Mouse (Mus musculus) right cerebral cortex, postnatal 14 days (tissue): Measurements from ENCODE around the gene Jun.

ENCODE experiments used
- DNase-seq: peaks from one replicate; pipeline ENCODE4 v3.0.0; 2022

Jun gene

DNA sequence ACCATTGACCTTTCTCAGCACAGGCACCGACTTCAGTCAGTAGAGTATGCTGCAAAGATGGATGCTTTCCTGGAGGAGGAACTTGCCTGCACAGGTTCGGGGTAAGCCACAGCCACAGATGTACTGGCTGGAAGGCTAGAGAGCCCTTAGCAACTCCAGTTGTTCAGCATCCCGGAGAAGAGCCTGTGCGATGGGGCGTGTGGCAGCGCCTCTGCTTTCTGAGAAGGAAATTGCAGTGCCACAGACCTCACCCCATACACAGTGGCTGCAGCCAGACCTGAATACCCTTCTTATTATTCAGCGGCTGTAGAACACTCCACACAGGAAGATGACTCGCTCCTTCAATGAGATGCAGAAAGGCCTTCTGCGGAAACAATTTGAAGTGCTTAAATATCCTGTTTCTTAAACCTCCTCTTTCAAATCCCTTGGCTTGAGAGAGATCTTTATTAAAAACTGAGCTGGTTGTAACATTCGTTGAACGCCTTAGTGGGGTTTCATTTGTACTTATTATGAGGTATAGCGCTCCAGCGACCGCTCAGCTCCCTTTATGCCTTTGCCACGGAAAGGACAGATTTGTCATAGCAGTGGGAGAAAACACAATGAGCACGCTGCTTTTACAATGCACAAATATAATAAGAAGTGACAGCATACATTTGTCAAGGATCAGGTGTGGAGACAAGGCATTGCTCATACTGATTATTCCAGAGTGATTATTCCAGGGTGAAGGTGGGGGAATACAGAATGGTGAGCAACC, 26.0 kb downstream of the Jun start:
- no peak for DNase-seq

GRCm38 (mm10) chr4:95023350-95023953, 28.6 kb downstream of the Jun start:
- DNase-seq: no peak

GRCm38 (mm10) chr4:95021649-95022637, 30.1 kb downstream of the Jun start:
- DNase-seq: no peak

DNA sequence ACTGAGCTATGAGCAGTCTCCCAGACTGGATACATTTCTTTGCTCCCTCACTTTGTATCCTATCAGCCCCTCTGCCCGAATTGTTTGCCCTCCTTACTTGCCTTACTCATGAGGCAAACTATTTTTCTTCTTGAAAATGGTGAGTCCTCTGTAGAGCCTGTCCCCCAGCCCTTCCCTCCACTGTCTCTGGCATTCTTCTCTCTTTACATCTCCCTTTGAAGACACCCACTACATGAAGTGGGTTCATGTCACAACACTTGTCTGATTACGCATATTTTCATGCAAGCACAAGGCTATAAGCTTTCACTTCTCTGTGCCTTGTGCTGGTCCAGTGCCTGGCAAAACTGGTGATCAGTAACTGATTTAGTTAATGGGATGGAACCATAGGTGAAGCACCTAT, 31.8 kb downstream of the Jun start:
- no peak for DNase-seq

- DNase-seq: no peak
These were observed 33.8 kb downstream of the Jun start for GRCm38 (mm10) chr4:95018221-95018620.

DNA sequence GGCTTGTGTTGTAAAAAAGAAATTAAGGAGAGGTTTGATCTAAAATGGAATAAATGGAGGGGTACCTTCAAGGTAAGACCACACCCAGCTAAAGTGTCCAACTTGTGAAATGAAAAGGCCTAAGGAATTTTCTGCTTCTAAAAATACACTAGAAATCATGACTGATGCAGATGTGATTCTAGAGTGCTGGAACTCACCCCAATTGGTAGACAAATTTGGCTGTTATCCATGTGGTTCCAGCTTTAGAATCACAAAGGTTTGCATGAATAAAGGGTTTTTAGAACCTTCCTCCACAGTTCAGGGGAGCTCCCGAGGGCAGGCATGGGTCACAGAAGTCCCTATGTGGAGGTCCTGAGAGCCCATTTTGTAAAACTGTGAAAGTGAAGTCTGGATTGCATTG, 39.3 kb downstream of the Jun start:
- DNase-seq: no peak

DNA sequence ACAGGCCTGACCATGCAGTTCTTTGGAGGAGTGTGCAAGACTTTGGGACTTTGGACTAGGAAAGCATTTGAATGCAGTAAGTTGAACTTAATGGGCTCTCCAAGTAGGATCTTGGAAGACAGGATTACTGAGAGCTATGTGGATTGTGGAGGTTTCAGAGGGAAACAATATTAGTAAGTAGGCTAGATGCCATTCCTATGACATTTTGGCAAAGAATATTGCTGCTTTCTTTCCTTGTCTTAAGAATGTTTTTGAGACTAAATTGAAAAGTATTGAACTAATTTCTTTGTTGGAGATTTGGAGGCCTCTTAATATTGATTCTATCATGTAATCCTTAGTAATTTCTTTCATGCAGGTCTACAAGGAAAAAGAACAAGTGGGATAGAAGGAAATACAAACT, 39.8 kb downstream of the Jun start:
- DNase-seq: no peak

DNA sequence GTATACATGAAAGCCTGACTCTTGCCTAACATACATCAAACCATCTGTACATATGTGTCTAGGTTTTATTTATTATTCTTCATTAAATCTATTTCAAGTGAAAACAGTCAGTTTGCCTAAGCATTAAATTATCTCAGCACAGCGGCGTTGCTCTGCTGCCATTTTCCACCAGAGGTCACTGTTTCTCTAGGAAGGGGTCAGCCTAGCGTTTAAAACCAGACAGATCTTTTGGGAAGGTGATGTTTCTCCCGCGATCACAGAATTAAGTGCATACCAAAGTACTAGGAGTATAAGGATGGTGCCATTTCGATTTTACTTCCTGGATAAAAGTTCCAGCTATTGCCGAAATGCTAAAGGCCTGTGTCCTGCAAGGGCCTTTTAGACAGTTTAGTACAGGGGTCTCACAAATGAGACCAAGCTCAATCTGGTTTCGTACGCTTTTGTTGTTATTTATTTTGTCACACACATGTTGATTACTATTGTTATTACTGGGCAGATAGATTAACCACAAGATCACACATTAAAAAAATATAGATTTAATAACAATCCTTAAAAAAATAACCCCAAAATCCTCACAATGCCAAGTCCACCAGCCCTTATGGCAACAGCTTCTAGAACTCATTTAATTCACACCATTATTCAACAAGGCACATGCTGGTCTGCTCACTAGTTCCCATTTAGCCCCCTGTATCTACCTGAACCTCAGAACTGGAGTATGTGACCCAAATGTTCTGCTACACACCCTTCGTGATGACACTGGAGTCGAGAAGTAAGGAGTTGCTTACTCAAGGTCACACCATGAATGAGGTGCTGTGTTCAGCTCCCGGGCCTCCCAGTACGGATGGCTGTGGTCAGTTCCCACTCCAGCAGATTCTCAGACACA, 43.6 kb downstream of the Jun start:
- DNase-seq: peak; percentile 73

- DNase-seq: no peak
These were observed 44.3 kb downstream of the Jun start for GRCm38 (mm10) chr4:95007759-95008158.

DNA sequence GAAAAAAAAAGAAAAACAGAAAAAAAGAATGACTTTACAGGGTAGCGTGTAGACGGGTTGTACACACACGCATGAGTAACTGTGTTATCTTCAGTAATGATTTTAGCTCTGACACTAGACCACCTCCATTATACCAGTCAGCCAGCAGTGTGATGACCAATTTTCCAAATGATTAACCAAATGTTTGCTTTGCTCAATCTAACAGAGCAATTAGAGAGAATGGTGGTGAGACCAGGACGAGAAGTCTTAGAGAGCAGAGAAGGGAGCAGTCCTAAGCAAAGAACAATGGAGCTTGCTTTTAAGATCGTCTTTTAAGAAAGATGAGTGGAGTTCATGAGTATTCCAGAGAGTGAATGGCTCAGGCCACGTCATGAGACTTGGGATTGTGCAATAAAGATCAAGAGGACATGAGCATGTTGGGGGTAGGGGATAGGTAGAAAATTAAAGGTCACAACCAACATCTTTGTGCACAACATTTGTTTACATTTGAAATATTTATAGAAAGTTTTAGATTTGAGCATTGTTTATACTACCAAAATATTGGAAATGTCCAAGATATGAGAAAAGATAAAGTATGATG, 46.7 kb downstream of the Jun start:
- no peak for DNase-seq

GRCm38 (mm10) chr4:95001043-95001775, 50.8 kb downstream of the Jun start:
- no peak for DNase-seq

DNA sequence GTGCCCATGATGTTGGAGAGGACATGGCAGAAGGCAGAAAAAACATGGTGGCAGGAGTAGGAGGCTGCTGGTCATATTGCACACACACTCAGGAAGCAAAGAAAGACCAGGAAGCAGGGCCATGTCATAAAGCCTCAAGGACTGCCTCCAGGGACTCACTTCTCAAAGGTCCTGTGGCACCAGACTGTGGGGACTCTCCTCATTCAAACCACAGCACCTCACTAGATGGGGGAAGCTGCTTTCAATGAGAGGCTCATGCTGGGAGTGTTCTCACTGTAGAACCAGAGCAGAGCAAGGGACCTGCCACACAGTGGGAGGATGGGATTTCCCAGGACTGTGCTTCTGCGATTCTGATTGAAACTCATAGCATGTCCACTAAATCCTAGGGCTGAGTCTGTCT, 51.9 kb downstream of the Jun start:
- DNase-seq: no peak

DNA sequence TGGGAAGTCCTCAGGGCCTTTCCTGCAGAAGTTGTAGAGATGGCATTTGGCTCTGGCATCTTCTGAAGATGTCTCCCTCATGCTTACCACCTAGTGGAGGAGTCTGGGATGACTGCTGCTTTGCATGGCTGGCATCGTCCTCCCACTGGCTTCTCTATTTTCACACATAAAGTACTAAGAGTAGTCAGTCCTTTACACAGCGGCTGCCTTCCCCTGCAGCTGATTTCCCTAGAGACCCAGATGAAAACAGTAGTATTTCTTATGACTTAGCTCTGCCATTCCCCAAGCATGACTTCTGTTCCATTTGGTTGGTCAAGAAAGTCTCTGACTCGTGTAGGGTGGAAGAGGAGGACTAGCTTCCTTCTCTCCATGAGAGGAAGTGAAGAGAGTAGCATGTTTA, 52.8 kb downstream of the Jun start:
- peak; percentile 50 for DNase-seq
